Mouse (Mus musculus) spleen, adult 12 weeks (tissue): Measurements from ENCODE around the gene Phf3.
"Not testable (repeated sequence)": the region's sequence is repeated elsewhere in the genome, so short reads cannot be mapped to it uniquely, and the experiment has no call there.

Experiments used
- DNase-seq: peaks from one replicate; pipeline ENCODE4 v3.0.0; 2022; ENCODE audit warnings: low spot score

Gene Phf3

DNA sequence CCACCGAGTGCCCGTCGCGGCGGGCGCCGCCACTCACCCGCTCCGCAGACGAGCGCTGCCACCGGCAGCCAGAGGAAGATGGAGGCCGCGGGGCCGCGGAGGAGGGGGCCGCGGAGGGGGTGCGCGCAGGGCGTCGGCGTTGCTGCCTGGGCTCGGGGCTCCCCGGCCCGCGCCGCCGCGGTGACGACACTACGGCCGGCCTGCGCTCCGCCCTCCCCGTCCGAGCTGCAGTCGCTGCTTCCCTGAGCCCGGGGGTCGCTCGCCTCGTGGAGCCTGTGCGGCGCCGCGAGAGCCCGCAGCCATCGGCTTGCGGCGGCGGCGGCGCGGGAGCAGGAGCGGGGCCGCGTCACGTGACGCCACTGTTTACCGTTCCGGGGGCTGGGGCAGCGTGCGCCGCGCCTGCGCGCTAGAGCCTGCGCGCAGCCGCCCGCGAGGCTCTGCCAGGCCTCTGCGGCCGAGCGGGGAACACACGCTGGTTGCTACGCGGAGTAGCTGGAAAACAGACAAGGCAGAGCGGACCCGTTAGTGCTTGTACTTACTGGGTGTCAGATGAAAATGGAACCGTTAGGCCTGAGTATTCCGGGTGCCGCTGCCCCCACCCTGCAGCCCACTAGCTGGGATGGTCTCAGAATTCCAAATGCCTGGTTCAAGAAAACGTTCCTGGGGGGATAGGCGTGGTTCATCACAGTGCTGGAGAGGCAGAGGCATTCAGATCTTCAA, at the start of gene Phf3:
Phf3 (minus strand) TSS at position 381 of the 720 bp plus-strand sequence.
- peak; percentile 77 for DNase-seq

DNA sequence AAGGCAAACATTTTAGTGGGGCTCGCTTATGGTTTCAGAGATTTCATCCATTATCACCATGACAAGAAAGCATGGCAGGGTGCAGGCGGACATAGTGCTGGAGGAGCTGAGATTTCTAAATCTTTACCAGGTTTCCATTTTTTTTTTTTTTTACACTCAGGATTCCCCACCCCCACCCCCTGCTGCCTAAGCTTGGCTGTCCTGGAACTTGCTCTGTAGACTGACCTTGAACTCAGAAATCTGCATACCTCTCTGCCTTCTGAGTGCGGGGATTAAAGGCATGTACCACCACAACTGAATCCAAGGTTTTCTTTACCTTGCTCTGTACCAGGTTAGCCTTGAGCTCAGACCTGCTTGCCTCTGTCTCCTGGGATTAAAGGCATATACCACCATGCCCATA, 48.5 kb upstream of the Phf3 start:
- DNase-seq = no peak

DNA sequence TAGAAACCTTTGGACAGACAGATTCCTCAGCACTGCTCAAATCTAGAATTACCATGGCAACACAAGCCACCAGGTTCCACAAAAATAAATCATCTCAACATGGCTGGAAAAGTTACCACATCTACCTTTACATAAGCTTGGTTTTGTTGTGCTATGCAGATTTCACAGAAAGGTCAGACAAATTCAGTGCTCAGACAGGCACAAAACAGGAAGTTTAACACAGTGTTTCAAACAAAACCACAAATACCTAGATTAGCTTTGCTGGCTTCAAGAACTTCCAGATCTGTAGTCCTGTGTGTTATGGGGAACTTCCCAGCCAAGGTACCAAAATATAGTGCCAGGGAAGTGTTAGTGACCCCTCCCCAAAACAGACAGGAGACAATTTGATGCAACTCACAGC, 47.5 kb upstream of the Phf3 start:
- no peak for DNase-seq

DNA sequence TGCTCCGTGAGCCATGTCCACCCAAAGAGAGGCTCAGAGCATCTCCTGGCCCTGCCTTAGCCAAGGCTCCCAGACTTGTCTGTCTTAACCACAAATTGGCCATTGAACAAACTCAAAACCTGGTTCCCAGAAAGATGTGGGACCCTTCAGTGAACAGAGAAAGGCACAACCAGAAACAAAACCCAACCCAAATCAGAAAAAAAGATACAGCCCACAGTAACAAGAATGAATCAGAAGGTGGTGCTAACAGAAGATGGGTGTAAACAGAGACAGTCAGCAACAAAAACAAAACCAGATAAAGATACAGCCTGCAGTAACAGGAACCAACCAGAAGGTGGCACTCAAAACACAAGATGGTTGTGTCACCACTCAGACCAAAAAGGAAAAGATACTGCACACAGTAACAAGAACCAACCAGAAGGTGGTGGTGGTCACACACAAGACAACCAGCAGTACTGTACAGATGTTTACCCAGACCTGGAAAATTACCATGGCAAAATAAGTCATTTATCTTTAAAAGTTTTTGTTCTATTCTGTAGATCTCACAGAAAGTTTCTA, 47.0 kb upstream of the Phf3 start:
- no peak for DNase-seq

DNA sequence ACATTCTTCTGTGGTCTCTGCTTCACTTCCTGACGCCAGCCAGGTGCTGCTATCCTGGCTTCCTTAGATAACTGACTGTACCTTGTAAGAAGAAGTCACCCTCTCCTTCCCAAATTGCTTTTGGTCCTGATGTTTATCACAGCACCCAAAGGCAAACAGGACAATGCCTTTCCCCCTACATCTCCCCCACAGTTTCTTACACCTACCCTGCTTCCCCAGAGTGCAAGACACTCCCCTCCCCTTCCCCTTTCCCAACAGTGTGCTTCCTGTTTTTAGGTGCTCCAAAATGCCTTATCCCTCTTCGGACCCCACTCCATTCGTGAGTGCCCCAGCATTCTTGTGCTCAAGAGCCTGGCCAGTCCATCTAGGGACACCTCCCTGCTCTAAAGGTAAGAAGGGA, 36.5 kb upstream of the Phf3 start:
- no peak for DNase-seq

DNA sequence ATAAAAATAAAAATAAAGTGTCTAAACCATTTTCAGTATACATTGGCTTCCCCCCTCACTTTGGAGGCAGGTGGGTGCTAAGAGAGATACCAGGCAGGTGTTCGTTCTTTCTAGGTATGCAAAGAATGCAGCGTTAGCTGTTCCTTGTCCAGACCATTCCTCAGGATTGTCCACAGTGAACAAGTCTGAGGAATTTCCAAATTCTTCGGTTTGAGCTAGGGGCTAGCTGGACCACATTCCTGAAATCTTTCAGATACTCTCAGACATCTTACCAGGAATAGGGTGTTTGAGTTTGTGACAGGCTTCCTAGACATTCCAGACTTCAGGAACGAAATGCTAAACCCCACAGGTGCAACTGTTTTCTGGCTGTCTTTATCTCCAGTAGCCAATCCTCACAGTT, 35.1 kb upstream of the Phf3 start:
- no peak for DNase-seq

DNA sequence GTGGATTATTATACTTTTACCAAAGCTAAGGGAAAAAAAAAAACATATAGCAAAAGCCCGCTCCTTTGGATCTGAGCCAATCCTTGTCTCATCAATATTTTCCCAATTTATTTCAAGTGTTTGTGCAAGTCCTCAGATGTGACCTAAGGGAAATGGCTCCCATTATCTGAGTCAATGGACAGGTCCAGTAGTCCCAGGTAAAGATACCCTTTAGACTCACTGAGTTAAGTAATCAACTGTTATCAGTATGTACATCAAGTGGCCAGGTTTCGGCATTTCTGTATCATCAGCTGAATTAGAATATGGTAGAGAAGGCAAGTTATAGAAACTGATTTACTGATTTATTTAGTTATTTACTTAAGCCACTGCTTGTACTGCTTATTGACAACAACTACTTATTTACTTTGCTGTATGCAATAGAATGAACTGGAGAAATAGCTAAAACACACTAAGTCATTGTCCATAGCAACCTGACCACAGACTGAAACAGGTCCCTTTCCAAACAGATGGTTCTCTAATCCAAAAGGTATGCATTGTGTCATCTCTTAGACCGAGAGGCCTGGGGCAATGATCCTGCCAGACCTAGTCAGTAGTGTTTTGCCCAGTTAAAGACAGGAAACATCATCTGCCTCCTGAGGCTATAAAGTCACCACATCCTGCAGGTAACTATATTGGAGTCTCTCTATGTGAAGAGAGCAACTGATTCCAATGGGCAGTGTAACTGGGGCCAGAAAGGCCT, 29.9 kb upstream of the Phf3 start:
- DNase-seq = no peak

DNA sequence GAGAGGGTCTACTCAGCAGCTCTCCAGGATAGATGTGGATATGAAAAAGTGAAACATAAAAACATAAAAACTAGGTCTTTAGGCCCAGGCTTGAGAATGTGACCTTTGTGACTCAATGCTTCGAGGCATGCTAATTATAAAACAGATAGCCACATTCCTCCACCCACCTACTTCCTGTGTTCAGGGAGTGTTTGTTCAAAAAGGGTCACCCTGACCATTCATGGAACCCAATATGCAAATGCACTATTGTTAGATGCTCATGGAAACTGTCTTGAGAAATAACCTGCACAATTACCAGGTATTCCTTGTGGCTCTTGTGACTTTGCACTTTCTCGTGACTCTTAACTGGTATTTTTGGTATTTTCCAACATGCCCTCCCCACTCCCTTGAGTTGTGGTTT, 25.0 kb upstream of the Phf3 start:
- DNase-seq = no peak

DNA sequence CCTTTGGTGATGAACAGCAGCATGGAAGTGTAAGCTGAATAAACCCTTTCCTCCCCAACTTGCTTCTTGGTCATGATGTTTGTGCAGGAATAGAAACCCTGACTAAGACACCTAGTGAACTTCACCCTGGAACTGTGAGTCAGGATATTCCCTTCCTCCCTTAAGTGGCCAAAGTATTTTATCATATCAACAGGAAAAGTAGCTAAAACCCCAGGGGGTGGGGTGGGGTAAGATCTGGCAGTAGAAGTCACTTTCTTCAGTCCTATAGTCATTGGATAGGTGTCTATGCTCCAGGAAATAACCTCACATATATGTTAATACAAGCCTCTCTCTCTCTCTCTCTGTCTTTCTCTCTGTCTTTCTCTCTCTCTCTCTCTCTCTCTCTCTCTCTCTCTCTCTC, 21.6 kb upstream of the Phf3 start:
- not testable (repeated sequence) for DNase-seq

DNA sequence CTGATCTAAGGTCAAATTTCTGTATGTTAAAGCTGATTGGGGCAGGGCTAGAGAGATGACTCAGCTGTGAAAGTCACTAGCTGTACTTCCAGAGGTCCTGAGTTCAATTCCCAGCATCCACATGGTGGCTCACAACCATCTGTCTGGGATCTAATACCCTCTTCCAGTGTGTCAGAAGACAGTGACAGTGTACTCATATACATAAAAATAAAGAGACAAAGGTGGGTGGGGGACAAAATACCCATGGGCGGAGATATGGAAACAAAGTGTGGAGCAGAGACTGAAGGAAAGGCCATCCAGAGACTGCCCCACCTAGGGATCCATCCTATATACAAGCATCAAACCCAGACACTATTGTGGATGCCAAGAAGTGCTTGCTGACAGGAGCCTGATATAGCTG, 10.1 kb upstream of the Phf3 start:
- not testable (repeated sequence) for DNase-seq

DNA sequence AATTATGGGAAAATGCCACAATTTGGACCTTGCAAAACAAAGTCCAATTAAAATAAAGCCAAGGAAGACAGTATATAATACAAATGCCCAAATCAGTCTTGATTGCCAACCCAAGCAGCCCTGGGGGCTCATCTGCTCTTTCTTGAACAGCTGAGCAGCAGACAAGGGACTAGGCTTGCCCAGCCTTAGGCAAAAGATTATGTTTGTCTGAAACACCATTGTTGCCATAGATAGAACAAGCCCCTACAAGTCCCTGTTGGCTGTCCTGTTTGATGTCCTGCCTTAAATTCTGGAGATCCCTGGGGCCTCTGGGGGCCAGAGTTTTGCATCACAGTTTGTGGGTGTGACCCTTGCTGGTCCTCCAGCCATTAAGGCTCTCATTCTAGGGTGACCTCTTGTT, 2.0 kb upstream of the Phf3 start:
- DNase-seq = no peak

DNA sequence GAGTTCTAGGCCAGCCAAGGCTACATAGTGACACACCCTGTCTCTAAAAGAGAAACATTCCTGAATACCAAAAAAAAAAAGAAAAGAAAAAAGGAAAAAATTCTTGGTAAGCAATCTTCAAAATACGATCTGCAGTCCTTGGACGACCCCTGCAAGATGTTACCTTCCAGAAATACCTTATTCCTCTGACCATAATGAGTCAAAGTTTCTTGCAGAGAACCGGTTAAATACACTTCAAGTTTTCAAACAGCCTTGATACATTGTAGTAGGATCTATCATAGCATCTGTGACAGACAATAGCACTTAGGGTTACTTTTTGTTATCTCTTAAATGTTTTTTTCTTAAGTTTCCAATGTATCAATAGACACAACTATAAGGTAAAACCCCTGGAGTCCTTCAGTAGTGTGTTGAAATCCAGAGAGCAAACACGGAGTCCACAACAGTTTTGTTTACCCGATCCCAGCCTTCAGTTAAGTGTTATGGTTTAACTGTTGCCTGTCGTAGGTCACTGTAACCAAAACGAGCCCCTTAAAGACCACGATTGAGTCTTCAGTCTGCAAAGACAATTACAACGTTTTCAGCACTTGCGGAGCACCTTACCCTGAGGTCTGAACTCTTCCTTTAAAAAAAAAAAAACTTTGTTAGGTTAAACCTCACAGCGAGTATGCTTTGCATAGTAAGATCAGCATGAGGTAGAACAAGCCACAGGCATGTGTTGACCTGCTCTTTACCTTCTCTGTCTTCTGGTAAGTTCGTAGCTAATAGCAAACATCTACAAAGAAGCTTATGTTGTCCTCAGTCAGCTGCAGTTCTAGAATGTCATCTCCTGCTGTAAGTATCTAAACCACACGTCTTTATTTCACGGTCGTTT, 775 bp upstream of the Phf3 start:
- no peak for DNase-seq

DNA sequence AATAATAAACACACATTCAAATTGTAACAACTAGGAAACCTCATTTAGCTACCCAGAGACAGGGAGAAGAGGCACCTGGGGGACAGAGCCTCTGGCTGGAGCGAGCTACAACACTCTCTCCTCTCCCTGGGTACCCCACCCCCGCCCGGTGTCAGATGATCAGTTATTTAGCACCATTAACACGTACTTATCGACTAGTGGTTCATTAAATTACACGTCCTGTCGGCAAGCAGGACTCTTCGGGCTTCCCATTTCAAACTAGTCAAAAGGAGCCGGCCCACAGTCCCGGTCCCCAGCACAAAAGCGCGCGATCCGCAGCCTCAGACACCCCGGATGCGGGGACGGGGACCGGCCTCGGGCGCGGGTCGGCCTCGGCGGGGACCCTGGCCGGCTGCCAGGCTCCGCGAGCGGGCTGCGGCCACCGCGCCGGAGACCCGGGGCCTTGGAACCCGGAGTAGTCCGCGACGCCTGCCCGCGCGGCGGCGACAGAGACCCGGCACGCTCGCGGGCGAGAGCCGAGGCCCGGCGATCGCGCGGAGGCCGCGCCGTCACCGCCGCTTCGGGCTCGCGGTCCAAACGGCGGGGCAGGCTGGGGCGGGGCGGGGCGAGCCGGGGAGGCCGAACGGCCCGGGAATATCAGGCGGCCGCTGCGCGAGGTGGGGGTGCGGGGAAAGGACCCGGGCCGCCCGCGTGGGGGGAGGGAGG, 733 bp downstream of the Phf3 start:
- DNase-seq = peak; percentile 62

DNA sequence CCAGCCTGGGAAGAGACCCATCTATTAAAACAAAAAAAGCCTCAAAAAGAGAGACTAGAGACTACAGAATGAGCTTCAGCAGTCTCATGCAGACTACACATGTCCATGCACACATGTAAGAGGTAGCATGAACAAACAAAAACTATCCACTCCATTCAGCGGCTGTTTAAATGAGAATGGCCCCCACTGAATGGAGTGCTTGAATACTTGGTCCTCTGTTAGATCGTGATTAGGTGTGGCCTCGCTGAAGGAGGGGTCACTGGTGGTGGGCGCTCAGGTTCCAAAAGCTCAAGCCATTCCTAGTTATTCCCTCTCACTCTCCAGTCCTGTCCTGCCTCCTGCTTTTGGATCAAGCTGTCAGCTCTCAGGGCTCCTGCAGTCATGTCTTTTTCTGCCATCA, 5.9 kb downstream of the Phf3 start:
- no peak for DNase-seq

DNA sequence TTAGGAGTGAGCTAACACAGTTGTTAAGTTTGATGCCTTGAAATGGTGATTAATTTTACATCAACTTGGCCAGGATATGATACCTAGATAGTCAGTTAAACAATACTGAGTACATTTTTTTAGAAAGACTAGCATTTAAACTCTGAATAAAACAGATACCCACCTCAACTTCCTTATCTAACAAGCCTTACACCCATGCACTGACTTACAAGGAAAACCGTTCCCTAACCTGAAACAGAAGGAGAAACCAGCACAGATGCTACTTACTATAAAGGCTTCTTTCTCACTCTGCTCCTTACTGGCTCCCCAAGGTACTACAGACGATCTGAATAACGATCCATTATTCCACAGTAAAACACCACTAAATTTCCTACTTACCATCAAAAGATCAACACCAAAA, 21.2 kb downstream of the Phf3 start:
- no peak for DNase-seq

DNA sequence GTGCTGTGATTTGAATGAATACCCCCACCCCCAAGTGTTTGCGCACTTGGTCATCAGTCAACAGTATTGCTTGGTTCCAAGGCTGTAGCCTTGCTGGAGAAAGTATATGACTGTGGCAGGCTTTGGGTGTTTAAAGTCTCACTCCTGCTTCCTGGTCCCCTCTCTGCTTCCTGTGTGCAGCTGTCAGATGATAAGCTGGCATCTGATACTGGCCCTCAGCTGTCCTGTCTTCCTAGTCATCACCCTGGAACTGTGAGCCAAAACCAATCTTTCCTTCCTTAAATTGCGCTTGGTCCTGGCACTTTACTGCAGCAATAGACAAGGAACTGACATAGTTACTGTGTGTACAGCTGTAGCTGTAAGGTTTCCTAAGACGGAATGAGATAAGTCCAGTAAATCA, 21.8 kb downstream of the Phf3 start:
- no peak for DNase-seq

DNA sequence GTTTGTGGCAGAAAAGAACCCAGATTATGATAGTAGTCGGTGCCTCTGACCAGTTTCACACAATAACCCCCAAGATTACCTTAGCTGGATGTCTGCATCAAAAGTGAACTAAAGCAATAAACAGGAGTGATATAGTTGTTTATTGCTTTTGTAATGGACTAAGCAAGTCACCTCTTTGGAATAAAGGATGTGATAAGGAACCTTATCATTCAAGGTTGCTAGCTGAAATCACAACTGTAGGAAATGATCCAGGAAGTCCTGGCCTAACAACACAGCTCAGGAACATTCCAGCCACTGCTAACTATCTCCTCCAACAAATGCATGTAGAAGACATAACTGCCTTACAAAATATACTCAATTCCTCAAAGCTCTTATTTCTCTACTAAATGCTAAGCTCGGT, 22.8 kb downstream of the Phf3 start:
- DNase-seq = no peak

DNA sequence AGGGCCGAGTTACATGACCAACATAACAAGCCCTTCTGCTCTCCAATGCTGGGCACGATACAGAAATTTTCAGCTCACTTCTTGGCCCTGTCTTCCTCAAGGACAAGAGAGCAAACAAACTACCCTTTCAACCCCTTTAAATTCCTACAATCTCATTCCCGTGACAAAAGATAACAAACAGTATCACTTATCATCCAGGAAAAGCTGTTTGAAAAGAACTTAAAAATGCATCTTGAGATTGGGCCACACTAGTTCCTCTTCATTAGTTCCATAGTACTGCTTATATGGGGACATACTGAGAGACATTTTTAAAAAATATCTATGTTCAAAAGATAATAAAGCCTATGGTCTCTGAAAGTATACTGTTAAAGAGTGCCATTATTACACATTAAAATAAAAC, 23.8 kb downstream of the Phf3 start:
- no peak for DNase-seq

DNA sequence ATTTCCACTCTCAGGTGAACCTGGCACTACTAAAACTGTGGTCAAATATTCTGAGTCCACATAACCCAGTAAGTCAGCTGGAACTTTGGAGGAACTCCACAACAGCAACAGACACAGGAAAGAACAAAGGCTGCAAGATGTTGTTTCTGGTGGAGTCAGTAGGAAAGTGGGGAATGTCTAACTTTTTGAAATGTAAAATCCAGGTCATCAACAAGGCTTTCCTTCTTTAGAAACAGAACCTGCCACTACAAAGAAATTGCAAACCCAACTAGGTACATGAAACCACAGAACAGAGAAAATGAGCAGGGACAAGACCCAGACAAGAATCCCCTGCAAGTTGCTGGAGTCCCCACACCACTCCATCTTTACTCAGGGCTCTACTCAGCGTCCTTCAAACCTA, 26.0 kb downstream of the Phf3 start:
- no peak for DNase-seq

DNA sequence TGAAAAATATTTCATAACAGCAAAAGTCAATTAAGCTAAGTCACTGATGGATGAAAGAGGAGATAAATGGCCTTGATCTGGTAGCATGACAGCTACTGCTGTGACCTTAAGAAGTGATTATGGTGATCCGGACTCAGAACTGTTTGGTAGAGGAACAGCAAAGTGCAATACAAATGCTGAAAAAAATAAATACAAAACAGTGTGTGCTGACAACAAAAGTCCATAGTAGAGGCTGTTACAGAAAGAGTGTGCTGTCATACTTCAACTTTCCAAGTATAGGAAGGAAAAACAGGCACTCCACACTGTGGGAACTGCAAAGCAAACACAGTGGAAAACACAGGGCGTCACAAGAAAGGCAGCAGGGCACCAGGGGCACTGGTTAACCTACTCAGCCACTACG, 34.1 kb downstream of the Phf3 start:
- no peak for DNase-seq

DNA sequence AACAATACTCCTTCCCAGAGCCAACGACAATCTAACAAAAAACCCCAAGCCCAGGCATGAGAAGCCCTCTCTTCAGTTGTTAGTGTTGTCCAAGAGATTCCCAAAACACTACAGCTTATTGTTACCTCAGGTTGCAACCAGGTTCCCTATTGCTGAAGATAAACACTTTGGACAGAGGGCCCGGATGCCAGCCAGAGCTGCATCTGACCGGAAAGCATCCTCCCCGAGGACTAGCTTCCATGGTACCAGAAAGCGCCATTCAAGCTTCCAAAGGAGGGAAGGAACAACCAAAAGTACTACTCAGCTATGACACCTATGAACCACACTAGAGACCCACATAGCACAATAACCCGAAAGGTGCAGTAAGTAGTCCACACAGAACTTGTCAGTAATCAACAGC, 38.2 kb downstream of the Phf3 start:
- no peak for DNase-seq

DNA sequence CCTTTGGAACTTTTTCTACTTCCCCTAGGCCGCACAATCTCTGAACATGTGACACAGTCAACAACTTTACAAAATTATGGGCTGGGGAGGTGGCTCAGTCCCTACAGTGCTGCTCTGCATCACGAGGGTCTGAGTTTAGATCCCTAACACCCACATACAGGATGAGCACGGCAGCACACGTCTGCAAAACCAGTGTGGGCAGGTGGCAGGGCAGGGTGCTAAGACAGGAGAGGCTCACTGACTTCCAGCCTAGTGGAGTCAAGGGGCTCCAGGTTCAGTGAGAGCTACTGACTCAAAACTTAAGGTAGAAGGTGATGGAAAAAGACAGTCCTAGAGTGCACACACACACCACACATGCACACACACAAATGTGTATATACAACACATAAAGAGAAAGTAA, 40.9 kb downstream of the Phf3 start:
- DNase-seq = no peak
